Mouse (Mus musculus) neural tube, embryonic 10.5 days (tissue): ENCODE data around the gene Tgfbr3.

Experiments used
- DNase-seq: peaks from one replicate; pipeline ENCODE4 v3.0.0-alpha.2; 2017; ENCODE audit warnings: low spot score; ENCODE audit errors: extremely low spot score

Gene Tgfbr3

DNA sequence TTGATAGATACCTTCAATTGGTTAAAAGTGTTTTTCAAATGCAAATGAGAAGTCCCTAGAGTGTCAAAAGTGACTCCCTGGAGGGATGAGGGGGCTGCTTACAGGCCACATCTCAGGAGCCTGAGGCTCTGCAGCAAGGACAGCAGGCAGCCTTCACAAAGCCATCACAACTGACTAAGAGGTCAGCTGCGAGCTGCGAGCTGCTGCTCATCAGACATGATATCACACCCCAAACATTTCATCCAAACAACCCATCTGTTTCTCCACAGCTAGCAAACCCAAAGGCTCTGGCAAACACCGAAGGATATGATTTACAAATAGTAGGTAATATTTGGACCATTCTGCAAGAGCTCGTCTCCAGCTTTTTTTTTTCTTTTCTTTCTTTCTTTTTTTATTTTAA, 112.6 kb downstream of the Tgfbr3 start:
- no peak for DNase-seq

DNA sequence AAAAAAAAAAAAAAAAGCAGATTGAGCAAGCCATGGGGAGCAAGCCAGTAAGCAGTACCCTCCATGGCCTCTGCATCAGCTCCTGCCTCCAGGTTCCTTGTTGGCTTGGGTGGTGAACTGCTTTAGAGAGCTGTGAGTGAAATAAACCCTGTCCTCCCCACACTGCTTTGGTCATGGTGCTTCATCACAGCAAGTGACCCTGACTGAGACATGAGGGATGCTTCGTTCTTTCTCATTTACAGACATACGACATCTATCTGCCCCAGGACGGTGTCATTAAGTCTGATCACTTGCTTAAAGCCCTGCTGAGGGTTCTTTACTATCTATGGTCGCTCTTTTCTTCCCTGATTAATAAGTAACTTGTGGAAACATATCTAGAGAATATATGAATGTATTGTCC, 113.2 kb downstream of the Tgfbr3 start:
- no peak for DNase-seq

DNA sequence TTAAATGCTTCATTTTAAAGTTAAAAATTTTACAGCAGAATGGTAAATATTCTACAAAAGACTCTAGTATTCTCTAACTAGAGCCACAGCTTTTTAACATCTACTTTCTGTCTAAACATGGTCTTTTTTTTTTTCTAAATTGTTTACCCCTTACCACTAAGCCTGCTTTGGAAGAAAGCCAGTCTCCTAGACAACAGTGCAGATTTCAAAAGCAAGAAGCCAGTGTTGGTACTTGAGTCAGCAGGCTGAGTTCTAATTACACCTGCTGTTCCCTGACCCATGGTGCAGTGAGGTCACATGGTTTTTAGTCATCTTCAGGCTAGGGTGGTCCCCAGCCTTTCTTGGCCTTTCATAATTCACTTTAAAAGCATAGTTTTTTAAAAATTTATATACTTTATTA, 115.2 kb downstream of the Tgfbr3 start:
- DNase-seq = no peak

DNA sequence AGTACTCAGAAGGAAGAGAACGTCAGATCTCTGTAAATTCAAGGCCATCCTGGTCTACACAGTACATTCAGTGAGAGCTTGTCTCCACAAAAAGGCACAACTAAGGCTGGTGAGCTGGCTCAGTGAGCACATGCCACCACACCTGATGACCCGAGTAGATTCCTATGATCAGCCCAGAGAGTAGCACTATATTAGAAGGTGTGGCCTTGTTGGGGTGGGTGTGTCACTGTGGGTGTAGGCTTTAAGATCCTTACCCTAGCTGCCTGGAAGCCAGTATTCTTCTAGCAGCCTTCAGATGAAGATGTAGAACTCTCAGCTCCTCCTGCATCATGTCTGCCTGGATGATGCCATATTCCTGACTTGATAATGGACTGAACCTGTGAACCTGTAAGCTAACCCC, 115.9 kb downstream of the Tgfbr3 start:
- DNase-seq = no peak

DNA sequence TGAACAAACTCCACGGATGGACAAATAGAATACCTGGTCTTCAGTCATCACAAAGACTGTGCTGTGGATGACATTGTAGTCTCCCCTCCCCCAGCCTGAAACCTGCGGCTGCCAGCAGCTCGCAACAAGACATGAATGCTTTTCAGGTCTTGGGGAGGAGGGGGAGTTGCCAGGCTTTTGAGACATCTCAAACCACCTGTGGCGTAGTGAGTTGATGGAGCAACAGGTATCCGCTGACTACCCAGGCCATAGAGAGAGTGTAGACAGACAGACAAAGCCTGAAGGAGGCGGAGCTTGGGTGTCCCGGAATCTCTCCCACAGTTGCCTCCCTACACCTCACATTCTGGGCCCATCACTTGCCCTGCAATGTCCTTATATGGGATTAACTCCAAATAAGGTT, 117.6 kb downstream of the Tgfbr3 start:
- DNase-seq = no peak

DNA sequence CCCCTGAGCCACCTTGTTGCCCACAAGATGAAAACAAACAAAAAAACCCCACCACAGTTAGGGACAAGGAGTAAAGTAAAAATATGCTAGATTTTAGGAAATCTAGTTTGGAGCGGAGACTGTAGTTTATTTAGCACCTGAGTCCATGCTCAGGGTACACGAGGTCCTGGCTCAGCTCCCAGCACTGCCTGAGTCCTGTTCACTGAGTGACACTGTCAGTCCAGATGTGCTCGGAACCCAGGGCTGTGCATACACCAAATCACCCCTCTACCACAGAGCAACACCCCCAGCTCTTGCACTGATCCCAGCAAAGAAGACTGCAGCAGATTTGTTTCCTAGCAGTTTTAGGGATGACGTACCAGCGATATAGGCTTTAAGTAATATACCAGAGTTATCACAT, 119.6 kb downstream of the Tgfbr3 start:
- DNase-seq = no peak

DNA sequence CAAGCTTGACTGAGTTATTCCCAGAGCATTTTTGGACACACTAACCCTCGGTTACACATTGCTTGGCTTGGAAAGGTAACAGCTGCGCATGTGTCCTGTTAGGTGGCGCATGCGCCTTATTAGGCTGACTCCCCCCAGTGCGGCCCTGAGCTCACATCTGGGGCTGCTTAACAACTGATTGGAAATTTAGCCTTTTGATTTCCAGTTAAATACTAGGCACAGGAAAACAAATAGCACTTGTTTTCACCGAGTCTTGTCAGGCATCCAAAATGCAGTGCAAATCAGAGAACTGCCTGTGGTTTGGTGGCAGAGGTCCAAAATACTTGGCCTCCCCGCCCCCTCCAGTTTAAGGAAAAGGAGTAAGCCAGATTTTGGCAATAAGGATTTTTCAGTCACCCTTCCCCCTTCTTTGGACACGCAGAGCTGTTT, 121.5 kb downstream of the Tgfbr3 start:
- no peak for DNase-seq

DNA sequence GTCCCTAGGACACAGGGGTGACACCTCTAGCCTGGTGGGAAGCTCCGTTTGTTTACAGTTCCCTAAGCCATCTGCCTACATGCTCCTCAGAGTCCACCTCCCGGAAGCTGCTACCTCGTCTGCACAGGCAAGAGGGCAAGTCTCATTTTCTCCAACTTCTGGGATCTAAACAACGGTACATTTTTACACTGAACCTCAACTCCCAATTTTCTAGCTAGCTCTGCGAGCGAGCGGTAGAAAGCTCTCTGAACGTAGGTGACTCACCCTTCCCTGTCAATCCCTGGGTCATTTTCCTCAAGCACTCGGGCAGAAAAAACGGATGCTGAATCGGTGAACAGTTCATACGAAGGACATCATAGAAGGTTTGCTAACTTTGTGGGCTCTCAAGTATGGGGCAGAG, 122.1 kb downstream of the Tgfbr3 start:
- no peak for DNase-seq

DNA sequence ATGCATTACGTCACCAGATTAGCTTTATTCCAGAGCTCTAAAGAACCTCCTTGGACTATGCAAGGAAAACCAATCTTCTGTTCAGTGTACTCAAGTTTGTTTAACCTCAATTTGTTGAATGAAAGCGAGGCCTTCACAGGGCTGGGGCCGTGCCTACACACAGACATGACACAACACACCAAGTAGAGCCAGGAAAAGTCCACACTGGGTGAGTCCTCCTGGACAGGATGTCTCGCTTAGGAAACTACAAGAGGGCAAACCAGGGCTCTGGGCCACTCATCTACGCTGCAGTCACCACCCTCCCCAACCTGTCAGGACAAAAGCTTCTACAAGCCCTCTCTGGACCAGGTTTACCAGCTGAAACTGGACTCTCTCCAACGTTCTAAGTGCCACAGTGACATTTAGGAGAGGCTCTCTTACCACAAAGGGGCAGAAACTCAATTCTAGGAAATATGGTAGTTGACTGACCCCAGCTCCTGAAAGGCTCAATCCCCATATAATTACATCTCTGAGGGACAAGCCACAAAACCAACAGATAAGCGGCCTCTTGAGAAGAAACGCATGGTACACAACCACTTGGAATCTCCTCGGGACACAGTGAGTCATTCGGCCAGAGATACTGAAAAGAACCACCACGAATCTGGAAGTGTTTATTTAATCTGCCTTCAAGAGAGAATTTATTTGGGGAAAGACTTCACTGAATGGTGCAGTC, 122.6 kb downstream of the Tgfbr3 start:
- no peak for DNase-seq

DNA sequence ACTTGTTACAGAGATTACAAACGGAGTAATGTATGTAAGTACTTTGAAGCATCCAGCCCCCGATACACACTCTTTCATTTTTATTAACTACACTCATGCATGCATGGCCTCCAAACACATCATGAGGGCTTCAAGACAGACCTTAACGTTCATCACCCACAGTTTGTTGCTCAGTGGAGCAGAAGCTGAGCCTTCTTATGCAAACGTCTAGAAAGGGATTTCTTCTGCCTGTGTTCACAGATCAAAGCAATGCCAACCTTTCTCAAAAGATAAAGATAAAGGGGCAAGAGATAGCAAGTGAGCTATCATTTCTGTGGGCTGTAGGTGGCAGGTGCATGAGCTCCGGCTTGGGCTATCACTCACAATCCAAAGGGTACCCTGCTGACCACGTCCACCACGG, 123.7 kb downstream of the Tgfbr3 start:
- DNase-seq = no peak

DNA sequence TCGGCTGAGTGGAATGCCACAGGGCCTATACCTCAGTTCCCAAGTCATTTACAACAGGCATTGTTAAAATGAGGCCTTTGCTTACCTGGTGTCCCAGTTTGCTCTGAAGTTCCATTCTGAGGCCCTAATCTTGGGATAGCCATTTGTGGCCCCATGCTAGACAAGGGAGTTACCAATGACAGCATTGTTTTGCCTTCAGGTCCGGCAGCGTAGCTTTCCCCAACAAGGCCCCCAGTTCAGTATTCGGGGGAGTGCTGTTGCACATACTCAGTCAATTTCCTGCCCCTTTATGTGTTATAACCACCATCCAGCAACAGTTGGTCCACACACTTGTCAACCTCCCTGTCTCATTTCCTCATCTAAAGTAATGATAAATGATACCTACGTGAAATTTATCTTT, 124.2 kb downstream of the Tgfbr3 start:
- DNase-seq = no peak

DNA sequence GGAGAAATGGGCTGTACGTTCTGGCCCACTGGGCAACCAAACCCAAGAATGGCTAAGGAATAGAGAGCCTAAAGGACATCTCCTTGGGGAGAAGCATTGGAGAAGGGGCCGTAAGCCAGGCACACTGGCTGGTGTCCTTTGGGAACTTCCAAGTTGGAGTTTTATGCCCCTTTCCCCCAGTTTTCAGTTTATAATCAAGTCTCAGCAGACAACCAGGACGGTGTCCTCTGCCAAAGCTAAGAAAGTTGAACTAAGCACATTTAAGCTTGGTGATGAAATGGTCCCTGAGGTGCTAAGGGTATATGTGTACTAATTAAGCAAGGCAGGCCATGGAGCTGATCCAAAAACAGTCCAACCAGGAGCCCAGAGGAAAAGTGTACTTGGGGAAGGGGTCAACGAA, 124.6 kb downstream of the Tgfbr3 start:
- DNase-seq = no peak

DNA sequence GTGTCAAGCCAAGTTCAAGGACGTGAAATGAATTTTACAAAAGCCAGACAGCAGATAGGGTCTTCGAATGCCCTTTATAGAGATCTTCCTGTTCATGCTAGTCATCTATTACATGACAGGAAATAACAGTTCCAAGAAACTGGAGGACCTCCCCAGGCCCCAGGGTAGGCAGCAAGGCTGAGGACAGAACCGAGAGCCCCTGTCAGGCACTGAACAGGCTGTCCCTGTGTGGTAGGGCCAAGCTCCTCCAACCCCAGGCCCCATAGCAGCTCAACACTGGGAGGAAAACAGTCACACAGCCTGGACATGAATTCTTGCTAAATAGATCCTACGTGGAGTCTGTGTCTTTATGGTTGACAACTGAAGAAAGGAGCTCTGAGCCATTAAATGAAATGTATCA, 125.3 kb downstream of the Tgfbr3 start:
- DNase-seq = no peak

DNA sequence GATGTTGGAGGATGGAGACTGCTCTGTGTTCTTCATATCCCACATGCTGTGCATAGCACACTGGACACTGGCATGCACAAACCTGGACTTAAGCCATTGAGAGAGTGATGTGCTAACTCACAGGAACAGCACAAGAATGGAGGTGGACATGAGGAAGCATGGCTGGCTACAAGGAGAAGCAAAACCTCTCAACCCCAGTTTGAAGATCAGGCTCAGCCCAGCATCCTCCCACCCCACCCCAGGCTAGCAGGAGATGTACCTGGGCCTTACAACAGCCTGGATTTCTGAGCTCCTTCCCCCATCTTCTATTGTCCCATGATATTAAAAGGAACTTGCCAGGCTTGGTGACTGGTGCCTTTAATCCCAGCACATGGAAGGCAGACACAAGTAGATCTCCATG, 126.1 kb downstream of the Tgfbr3 start:
- no peak for DNase-seq

DNA sequence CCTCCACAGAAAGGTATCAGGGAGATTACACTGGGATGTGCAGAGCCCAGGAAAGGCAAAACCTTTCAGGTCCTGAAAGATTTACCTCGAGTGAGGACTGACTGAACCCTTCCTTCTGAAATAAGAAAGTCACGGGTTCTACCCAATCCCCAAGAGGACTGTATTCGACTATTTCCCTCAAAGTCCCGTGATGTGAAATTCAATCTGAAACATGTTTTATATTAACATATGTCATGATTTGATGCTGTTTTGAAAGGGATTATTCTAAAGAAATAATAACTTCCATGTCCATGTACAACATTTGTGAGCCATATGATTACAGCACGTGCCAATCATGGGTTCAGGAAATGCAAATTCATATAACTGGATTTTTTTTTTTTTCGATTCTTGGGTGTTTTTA, 126.6 kb downstream of the Tgfbr3 start:
- DNase-seq = no peak

DNA sequence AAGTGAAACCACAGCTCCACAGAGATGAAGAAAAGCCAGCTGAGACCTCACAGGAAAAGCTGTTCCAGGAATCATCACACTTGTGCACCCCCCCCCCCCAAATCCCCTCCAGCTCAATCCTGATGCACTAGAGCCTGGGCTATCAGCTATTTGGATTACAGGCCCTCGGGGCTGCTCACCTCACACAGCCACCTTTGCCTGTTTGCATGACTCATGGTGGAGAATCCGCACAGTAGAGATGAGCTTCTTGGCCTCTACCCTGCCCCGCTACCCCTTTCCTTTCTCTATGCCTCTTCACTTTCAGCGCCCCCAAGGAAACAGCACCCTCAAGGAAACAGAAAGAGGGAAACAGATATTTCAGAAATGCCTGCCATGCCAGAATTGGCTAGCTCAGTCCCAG, 127.1 kb downstream of the Tgfbr3 start:
- DNase-seq = no peak

DNA sequence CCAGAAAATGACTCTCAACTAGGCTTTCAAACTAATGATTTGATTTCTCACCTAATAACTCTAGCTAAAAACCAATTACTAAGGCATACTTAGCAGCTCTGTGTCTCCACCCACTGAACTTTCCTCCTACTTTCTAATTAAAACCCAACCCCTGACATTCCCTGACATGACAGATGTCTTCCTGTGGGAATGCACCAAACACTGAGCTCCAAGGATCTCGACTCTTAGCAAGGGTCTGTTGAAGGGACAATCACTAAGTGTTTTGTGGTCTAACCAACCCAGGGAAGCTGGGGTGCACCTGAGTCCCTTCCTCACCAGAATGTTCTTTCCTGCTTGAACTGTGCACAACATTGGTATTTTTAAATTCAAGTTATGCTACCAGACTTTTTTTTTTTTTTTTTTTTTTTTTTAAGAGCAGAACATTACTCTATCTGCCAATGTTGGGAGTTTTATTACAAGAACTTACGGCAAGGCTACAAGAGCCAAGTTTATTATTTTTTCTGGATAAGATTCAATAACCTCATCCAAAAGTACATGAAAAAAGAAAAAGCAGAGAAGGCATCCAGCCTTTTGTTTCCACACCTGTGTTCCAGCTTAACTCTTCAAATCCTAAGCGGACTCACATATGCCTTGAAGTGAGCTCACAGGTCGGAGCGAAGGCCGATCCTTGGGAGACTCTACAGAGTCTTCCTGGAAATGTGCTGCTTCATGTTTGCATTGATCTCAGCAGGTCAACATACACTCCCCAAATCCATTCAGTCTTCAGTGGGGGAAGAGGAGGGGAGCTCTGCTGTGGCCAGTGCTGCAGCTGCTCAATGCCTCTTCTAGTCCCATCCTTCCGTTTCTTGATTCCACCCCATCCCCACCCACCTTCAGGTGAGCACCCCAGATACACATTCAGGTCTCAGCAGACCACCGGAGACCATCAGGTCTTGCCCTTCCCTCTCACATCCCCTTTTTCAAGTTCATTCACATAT, 129.2 kb downstream of the Tgfbr3 start:
- no peak for DNase-seq

DNA sequence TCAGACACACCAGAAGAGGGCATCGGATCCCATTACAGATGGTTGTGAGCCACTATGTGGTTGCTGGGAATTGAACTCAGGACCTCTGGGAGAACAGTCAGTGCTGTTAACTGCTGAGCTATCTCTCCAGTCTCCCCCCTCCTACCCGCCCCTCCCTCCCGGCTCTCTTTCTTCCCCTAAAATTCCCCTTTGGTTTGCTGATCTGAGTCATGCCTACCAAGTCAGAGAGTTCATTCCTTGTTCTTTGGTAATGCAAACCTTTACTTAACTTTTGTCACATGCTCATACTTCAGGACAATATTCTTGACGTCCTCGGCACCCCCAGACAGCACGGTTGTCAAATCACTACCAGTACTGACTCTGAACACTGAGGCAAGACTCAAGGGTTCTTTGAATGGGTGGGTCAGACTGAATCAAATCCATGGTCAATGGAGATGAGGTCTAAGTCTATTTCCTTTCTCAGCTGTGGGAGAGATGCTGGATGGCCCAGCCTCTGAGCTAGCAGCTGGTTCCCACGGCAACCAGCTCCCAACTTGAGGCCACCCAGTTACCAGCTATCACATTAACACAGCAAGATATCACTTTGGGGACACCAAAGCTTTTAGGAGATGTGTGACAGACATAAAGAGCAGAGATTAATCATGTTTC, 130.8 kb downstream of the Tgfbr3 start:
- DNase-seq = no peak

DNA sequence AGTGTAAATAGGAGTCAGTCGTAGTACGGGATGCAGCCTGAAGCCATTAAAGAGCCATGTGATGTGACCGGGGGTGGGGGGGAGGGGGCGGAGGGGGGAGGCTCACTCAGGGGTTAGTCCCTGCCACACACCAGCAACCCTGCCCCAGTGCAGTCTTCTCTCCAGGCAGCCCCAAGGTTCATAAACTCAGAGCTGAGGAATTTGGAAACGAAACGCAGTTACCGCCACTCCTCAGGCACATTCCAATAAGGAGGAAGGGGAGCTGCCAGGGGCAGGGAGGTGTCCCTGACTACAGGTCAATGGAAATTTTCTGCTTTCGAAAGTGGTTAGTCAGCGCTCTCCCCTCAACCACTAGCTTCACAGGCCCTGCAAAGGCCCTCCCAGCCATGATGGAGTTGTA, 132.0 kb downstream of the Tgfbr3 start:
- no peak for DNase-seq

DNA sequence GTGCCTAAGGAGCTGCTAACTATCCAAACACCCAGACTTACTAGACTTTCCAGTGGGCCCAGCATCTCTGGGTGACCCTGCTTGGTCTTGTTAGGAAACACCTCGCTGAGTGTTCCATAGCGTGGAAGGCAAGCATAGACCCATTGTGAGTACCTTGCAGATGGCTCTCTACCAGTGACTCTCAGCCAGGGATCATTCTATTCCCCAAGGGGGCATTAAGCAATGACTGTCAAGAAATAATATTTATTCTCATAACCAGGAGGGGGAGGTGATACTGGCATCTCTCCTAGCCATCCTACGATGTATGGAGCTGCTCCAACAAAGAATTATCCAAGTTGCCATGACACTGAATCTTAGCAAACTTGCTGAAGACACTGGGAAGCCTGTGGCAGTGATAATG, 133.3 kb downstream of the Tgfbr3 start:
- DNase-seq = no peak

DNA sequence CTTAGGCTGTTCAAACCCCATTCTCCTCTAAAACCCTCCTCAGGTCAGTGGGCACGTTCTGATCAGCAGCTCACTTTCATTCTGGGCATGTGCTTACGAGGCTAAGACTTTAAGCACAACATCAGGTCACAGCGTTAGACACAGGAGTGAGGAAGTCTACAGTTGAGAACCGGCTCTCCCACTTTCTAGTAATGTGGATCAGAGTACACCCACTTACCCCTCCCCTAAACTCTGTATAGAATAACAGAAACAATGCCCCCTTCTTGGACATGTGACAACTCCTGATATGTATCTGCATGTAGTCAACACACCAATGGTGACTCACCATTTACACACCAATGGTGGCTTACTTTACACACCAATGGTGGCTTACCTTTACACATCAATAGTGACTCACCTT, 136.4 kb downstream of the Tgfbr3 start:
- DNase-seq = no peak

DNA sequence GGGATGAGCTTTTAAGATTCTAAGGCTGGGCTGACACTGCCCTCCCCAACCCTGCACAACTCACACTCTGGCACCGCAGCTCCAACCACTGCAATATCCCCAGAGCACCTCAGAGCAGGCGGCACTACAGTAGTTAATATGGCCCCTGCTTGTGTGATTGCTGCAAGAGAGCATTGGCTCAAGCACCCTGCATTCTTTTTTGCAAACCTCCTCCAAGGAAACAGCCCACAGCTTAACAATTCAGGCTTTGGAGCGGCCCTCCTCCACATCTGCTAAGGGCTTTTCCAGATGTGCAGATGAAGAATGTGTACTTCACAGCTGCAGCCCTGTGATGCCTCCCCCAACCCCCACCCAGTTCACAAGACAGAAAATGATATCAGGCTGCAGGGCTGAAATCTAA, 138.1 kb downstream of the Tgfbr3 start:
- DNase-seq = peak; percentile 32
